Mouse (Mus musculus) heart, embryonic 11.5 days (tissue): Measurements from ENCODE around the gene Rprml. TPM values are rescaled to one million over a fixed set of nuclear protein-coding genes. Genes with fewer than 3 reads are reported as not detected.

Experiments used
- ATAC-seq: fragments of 200-750 bp; cut with Nextera tagmentation; replicated peaks from 2 replicates; pipeline ENCODE4 v1.8.0; 2017; ENCODE audit warnings: moderate library complexity; ENCODE audit not compliant: insufficient number of reproducible peaks, low FRiP score, low TSS enrichment
- H3K27ac ChIP-seq: fragments of 300-500 bp; sonication (generic); 2 replicates; pipeline ENCODE4 v1.5.1; 2014; ENCODE audit warnings: mild to moderate bottlenecking, low read depth, low read length
- H3K27me3 ChIP-seq: fragments of 300-500 bp; sonication (generic); 2 replicates; pipeline ENCODE4 v1.6.1; 2014; ENCODE audit warnings: mild to moderate bottlenecking, low read length, mixed read lengths; ENCODE audit not compliant: control insufficient read depth, insufficient read depth
- H3K36me3 ChIP-seq: fragments of 300-500 bp; sonication (generic); 2 replicates; pipeline ENCODE4 v1.6.1; 2014; ENCODE audit warnings: mild to moderate bottlenecking, low read length, moderate library complexity, mixed read lengths; ENCODE audit not compliant: control insufficient read depth, insufficient read depth
- H3K4me1 ChIP-seq: fragments of 300-500 bp; sonication (generic); 2 replicates; pipeline ENCODE4 v1.6.1; 2014; ENCODE audit warnings: low read length; ENCODE audit not compliant: control insufficient read depth, insufficient read depth
- H3K4me2 ChIP-seq: fragments of 300-500 bp; sonication (generic); 2 replicates; pipeline ENCODE4 v1.6.1; 2014; ENCODE audit warnings: mild to moderate bottlenecking, moderate library complexity
- H3K4me3 ChIP-seq: fragments of 300-500 bp; sonication (generic); 2 replicates; pipeline ENCODE4 v1.5.1; 2014; ENCODE audit warnings: low read depth, low read length
- H3K9ac ChIP-seq: fragments of 300-500 bp; sonication (generic); 2 replicates; pipeline ENCODE4 v1.6.1; 2014; ENCODE audit warnings: mild to moderate bottlenecking, low read depth, low read length, moderate library complexity
- H3K9me3 ChIP-seq: fragments of 300-500 bp; sonication (generic); replicated peaks from 2 replicates; pipeline ENCODE4 v1.6.1; 2016; ENCODE audit warnings: low read length; ENCODE audit not compliant: control insufficient read depth
- WGBS: fragments of 180-500 bp; shearing (Covaris S2); extraction: QIAGEN DNeasy Blood & Tissue Kit; methylation state at CpG from one replicate; pipeline ENCODE4 v1.1.7; 2014; ENCODE audit not compliant: insufficient replicate concordance; 5-methylcytosine and 5-hydroxymethylcytosine counted together
- polyA plus RNA-seq: library from polyadenylated mRNA; unstranded; fragments of >200 nt; fragmentation: Nextera tagmentation; extraction: Ambion mirVana; gene quantifications from 2 replicates; pipeline ENCODE4 v1.2.1, GENCODE M21; 2014

The Rprml gene
- polyA plus RNA-seq = 0.16 and 0.23 TPM in 2 replicates

- no peak for ATAC-seq
- H3K4me3 ChIP-seq = peak within 1 kb of the TSS; percentile 44
- under 1% methylated on average over 56 of the region's 71 CpGs for WGBS
- no peak within 1 kb of the TSS for H3K27ac ChIP-seq
- H3K9ac ChIP-seq = no peak within 1 kb of the TSS
- peak within 1 kb of the TSS; percentile 72 for H3K4me2 ChIP-seq
- peaks cover 77% of the 10 kb centered on the region for H3K27me3 ChIP-seq
- H3K36me3 ChIP-seq = no peaks in the 10 kb centered on the region
- no peaks in the 10 kb centered on the region for H3K9me3 ChIP-seq
- H3K4me1 ChIP-seq = peaks cover 9% of the 10 kb centered on the region
Observed at GRCm38 (mm10) chr11:103649301-103649982, at the start of gene Rprml. TSS of gene Rprml (plus strand) at chr11:103649570.

- Histone ChIP-seq H3K4me3 (no peak overlapping the region), H3K9me3 (no peaks in the 10 kb centered on the region), H3K4me2 (no peak overlapping the region), H3K4me1 (no peaks in the 10 kb centered on the region), H3K27me3 (no peaks in the 10 kb centered on the region), H3K27ac (no peak overlapping the region), H3K36me3 (no peaks in the 10 kb centered on the region), H3K9ac (no peak overlapping the region)
- ATAC-seq = no peak
- 58% methylated on average over 5 of the region's 5 CpGs for WGBS
Observed at GRCm38 (mm10) chr11:103606611-103607010, 42.8 kb upstream of the Rprml start.

DNA sequence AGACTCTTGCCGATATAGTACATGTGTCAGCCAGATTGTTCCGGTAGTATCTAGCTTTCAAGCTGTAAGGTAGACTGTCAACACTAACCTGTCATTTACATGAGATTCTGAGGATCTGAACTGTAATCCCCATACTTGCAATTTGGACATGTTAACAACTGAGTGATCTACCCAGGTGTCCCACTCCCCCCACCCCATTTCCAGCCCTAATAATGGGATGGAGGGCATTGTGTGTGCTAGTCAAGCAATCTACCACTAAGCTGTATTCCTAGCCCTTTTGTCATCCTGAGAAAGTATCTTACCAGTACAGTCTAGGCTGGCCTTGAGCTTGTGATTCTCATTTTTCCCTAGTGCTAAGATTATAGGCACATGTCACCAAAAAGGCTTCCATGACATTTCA, 38.6 kb upstream of the Rprml start:
- Histone ChIP-seq H3K4me2 (no peak overlapping the region), H3K9ac (no peak overlapping the region), H3K9me3 (no peaks in the 10 kb centered on the region), H3K27ac (no peak overlapping the region), H3K4me1 (no peaks in the 10 kb centered on the region), H3K4me3 (no peak overlapping the region), H3K27me3 (no peaks in the 10 kb centered on the region), H3K36me3 (no peaks in the 10 kb centered on the region)
- WGBS = 81% methylated on average over 2 of the region's 2 CpGs
- ATAC-seq = no peak

- no peaks in the 10 kb centered on the region for H3K27me3 ChIP-seq
- no peaks in the 10 kb centered on the region for H3K36me3 ChIP-seq
- no peak within 1 kb of the TSS for H3K4me3 ChIP-seq
- H3K4me1 ChIP-seq = no peaks in the 10 kb centered on the region
- no peak for ATAC-seq
- no peak within 1 kb of the TSS for H3K4me2 ChIP-seq
- 74% methylated on average over 9 of the region's 9 CpGs for WGBS
- H3K27ac ChIP-seq = no peak within 1 kb of the TSS
- no peak within 1 kb of the TSS for H3K9ac ChIP-seq
- H3K9me3 ChIP-seq = no peaks in the 10 kb centered on the region
Observed at GRCm38 (mm10) chr11:103621040-103621439, 28.3 kb upstream of the Rprml start, which contains the start of gene Gm884. TSS of gene Gm884 (minus strand) at chr11:103621140.

DNA sequence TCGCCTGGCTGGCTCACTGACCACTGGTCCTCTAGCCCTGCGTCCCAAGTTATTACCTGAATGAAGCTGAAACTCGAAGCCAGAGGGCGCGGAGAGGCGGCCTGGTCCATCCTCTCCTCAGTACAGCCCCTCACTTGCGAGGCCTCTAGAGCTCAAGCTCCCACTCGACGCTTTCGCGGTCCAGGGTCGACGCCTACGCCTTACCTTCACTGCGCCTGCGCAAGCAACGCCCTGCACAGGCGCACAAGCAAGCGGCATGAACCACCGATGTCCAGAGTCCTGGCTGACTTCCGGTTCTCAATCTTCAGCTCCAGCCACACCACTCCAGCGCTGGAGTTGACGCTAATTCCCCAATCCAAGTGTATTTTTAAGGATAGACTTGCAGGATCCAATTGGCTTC, 21.9 kb upstream of the Rprml start:
- no peaks in the 10 kb centered on the region for H3K4me1 ChIP-seq
- WGBS = 72% methylated on average over 23 of the region's 23 CpGs

DNA sequence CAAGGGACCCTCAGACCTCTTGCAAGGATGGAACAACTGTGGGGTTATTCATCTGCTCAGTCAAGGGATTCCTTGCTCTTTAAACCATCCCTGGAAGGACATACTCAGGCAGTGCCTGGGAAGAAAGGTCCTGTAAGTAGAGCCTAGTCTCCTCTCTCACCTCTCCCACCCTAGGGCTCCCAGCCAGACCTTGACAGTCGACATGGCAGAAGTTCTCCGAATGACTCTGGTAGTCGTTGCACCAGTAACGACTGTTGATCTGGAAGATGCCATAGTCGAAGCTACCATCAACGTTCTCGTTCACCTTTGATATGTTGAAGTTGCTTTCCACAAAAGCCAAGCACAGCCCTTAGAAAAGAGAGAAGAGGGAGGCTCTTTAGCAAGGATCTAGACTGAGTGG, 14.6 kb upstream of the Rprml start:
- Histone ChIP-seq H3K9me3 (no peaks in the 10 kb centered on the region), H3K36me3 (no peaks in the 10 kb centered on the region), H3K4me2 (no peak overlapping the region), H3K27me3 (peaks cover 7% of the 10 kb centered on the region), H3K27ac (no peak overlapping the region), H3K4me3 (no peak overlapping the region), H3K4me1 (no peaks in the 10 kb centered on the region), H3K9ac (no peak overlapping the region)
- no peak for ATAC-seq
- 72% methylated on average over 7 of the region's 7 CpGs for WGBS

More for the DNA sequence above, 21.9 kb upstream of the Rprml start:
- H3K27me3 ChIP-seq = no peaks in the 10 kb centered on the region
- no peak overlapping the region for H3K4me3 ChIP-seq
- no peaks in the 10 kb centered on the region for H3K36me3 ChIP-seq
- H3K9me3 ChIP-seq = no peaks in the 10 kb centered on the region
- ATAC-seq = no peak
- H3K9ac ChIP-seq = no peak overlapping the region
- H3K4me2 ChIP-seq = no peak overlapping the region
- H3K27ac ChIP-seq = no peak overlapping the region

GRCm38 (mm10) chr11:103635481-103635880, 13.9 kb upstream of the Rprml start:
- ATAC-seq = no peak
- Histone ChIP-seq H3K27me3 (peaks cover 14% of the 10 kb centered on the region), H3K4me1 (no peaks in the 10 kb centered on the region), H3K9me3 (no peaks in the 10 kb centered on the region), H3K4me2 (no peak overlapping the region), H3K27ac (no peak overlapping the region), H3K9ac (no peak overlapping the region), H3K4me3 (no peak overlapping the region), H3K36me3 (no peaks in the 10 kb centered on the region)
- 68% methylated on average over 3 of the region's 3 CpGs for WGBS

- Histone ChIP-seq H3K4me1 (no peaks in the 10 kb centered on the region), H3K4me2 (no peak overlapping the region), H3K4me3 (no peak overlapping the region), H3K9me3 (no peaks in the 10 kb centered on the region), H3K27me3 (peaks cover 15% of the 10 kb centered on the region), H3K9ac (no peak overlapping the region), H3K36me3 (no peaks in the 10 kb centered on the region), H3K27ac (no peak overlapping the region)
- WGBS = 70% methylated on average over 6 of the region's 6 CpGs
- no peak for ATAC-seq
Observed at GRCm38 (mm10) chr11:103636261-103636660, 13.1 kb upstream of the Rprml start.

- H3K36me3 ChIP-seq = no peaks in the 10 kb centered on the region
- H3K9me3 ChIP-seq = no peaks in the 10 kb centered on the region
- no peaks in the 10 kb centered on the region for H3K4me1 ChIP-seq
- ATAC-seq = no peak
- whole genome bisulfite sequencing = 75% methylated on average over 3 of the region's 3 CpGs
- no peak within 1 kb of the TSS for H3K4me3 ChIP-seq
- no peak within 1 kb of the TSS for H3K27ac ChIP-seq
- peaks cover 15% of the 10 kb centered on the region for H3K27me3 ChIP-seq
- no peak within 1 kb of the TSS for H3K9ac ChIP-seq
- peak within 1 kb of the TSS; percentile 34; the same call in 1 of the 2 replicates for H3K4me2 ChIP-seq
Observed at GRCm38 (mm10) chr11:103638790-103639189, 10.6 kb upstream of the Rprml start, which contains the start of gene Lyzl6. TSS of gene Lyzl6 (minus strand) at chr11:103638890.
